Mouse (Mus musculus) neural tube, embryonic 11.5 days (tissue): ENCODE data around the gene Ccdc66. TPM values are rescaled to one million over a fixed set of nuclear protein-coding genes. Genes with fewer than 3 reads are reported as not detected.

Experiments
- ATAC-seq: fragments of 200-750 bp; cut with Nextera tagmentation; 2 replicates; pipeline ENCODE4 v1.8.0; 2017; ENCODE audit warnings: moderate number of reproducible peaks, mild to moderate bottlenecking, moderate TSS enrichment, moderate library complexity; ENCODE audit not compliant: insufficient read depth, low FRiP score, low TSS enrichment
- DNase-seq: peaks from one replicate; pipeline ENCODE4 v3.0.0-alpha.2; 2015; ENCODE audit warnings: low spot score
- H3K27ac ChIP-seq: fragments of 300-500 bp; sonication (generic); 2 replicates; pipeline ENCODE4 v1.5.1; 2014; ENCODE audit warnings: low read depth, mild to moderate bottlenecking, low read length
- H3K27me3 ChIP-seq: fragments of 300-500 bp; sonication (generic); 2 replicates; pipeline ENCODE4 v1.6.1; 2014; ENCODE audit warnings: mild to moderate bottlenecking, low read length, mixed read lengths; ENCODE audit not compliant: control insufficient read depth, insufficient read depth
- H3K36me3 ChIP-seq: fragments of 300-500 bp; sonication (generic); 2 replicates; pipeline ENCODE4 v1.6.1; 2014; ENCODE audit warnings: mild to moderate bottlenecking, low read length, moderate library complexity, mixed read lengths; ENCODE audit not compliant: control insufficient read depth, insufficient read depth
- H3K4me1 ChIP-seq: fragments of 300-500 bp; sonication (generic); 2 replicates; pipeline ENCODE4 v1.6.1; 2014; ENCODE audit warnings: low read length, mixed read lengths; ENCODE audit not compliant: control insufficient read depth, insufficient read depth
- H3K4me2 ChIP-seq: fragments of 300-500 bp; sonication (generic); 2 replicates; pipeline ENCODE4 v1.6.1; 2014; ENCODE audit warnings: low read depth, mild to moderate bottlenecking, moderate library complexity
- H3K4me3 ChIP-seq: fragments of 300-500 bp; sonication (generic); 2 replicates; pipeline ENCODE4 v1.5.1; 2014; ENCODE audit warnings: low read depth, low read length
- H3K9ac ChIP-seq: fragments of 300-500 bp; sonication (generic); 2 replicates; pipeline ENCODE4 v1.6.1; 2014; ENCODE audit warnings: mild to moderate bottlenecking, low read length
- H3K9me3 ChIP-seq: fragments of 300-500 bp; sonication (generic); 2 replicates; pipeline ENCODE4 v1.6.1; 2016; ENCODE audit warnings: low read length; ENCODE audit not compliant: control insufficient read depth
- whole genome bisulfite sequencing: fragments of 180-500 bp; shearing (Covaris S2); extraction: QIAGEN DNeasy Blood & Tissue Kit; methylation state at CpG from one replicate; pipeline ENCODE4 v1.1.7; 2014; 5-methylcytosine and 5-hydroxymethylcytosine counted together
- polyA plus RNA-seq: library from polyadenylated mRNA; unstranded; fragments of >200 nt; fragmentation: Nextera tagmentation; extraction: Ambion mirVana; gene quantifications from 2 replicates; pipeline ENCODE4 v1.2.1, GENCODE M21; 2014

The Ccdc66 gene
- polyA plus RNA-seq, 1 experiment from 2014 or later: 15.4 TPM

DNA sequence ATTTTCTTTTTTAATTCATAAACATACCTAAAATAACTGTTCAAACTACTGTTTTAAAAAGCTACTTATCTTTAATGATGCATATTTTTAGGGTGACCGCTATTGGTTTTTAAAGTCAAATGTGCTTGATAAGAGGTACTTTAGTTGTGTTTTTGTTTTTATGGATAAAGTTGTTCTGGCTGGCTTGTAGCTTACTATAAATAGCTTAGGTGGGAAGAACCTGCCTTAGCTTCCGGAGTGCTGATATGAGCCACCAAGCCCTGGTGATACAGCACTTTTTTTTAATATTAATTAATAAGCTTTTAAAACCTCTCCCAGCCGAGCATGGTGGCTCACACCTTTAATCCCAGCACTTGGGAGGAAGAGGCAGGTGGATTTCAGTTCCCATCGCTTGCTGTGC lies 61.3 kb downstream of the Ccdc66 start:
- Histone ChIP-seq H3K4me1 (no peaks in the 10 kb centered on the region), H3K4me2 (no peak overlapping the region), H3K27ac (no peak overlapping the region), H3K27me3 (no peaks in the 10 kb centered on the region), H3K9ac (no peak overlapping the region), H3K36me3 (no peaks in the 10 kb centered on the region; the same call in 1 of the 2 replicates), H3K4me3 (no peak overlapping the region), H3K9me3 (no peaks in the 10 kb centered on the region)
- 90% methylated on average over 4 of the region's 4 CpGs for WGBS
- ATAC-seq: no peak
- DNase-seq: no peak

DNA sequence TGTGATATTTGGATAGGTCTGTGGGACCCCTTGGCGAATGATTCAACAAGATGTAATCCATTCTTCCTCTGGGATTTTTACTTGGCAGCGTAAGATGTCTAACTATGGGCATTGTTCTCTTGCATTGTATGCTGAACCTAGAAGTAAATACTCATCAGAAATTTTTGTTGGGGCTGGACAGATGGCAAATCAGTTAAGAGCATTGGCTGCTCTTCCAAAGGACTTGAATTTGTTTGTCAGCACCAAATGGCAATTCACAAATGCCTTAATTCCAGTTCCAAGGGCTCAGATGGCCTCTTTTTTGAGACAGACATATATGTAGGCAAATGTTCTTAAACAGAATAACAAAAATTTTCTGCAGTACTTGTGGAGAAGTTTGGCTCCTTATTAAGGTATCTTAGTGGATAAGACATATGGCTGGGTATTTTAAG lies 63.4 kb downstream of the Ccdc66 start:
- whole genome bisulfite sequencing: 84% methylated on average over 2 of the region's 2 CpGs
- Histone ChIP-seq H3K36me3 (no peaks in the 10 kb centered on the region; the same call in 1 of the 2 replicates), H3K27ac (no peak overlapping the region), H3K4me3 (no peak overlapping the region), H3K9ac (no peak overlapping the region), H3K4me2 (no peak overlapping the region), H3K9me3 (no peaks in the 10 kb centered on the region), H3K4me1 (no peaks in the 10 kb centered on the region), H3K27me3 (no peaks in the 10 kb centered on the region)
- DNase-seq (no peak), ATAC-seq (no peak)

DNA sequence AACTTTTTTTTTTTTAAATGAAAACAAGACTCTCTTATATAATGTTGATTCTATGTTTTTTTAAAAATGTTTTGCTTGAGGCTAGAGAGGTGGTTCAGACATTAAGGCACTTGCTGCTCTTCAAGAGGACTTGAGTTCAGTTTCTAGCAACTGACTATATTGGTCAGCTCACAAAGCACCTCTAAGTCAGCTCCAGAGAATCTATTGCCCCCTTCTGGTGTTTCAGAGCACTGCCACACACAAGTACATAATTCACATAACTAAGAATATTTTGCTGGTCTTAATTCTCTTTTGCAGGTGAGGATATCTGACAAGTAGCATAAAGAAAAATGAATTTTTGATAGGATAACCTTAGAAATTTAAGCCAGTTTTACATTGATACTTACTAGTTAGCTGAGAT lies 67.3 kb downstream of the Ccdc66 start:
- Histone ChIP-seq H3K36me3 (peaks cover 2% of the 10 kb centered on the region; the same call in 1 of the 2 replicates), H3K4me3 (no peak overlapping the region), H3K9ac (no peak overlapping the region), H3K27me3 (no peaks in the 10 kb centered on the region), H3K27ac (no peak overlapping the region), H3K4me2 (no peak overlapping the region), H3K9me3 (no peaks in the 10 kb centered on the region), H3K4me1 (no peaks in the 10 kb centered on the region)
- no peak for DNase-seq
- no peak for ATAC-seq

GRCm38 (mm10) chr14:27436826-27437225 lies 71.4 kb downstream of the Ccdc66 start:
- Histone ChIP-seq H3K27ac (no peak overlapping the region), H3K9ac (no peak overlapping the region), H3K9me3 (no peaks in the 10 kb centered on the region), H3K27me3 (no peaks in the 10 kb centered on the region), H3K4me1 (no peaks in the 10 kb centered on the region), H3K4me2 (no peak overlapping the region), H3K4me3 (no peak overlapping the region), H3K36me3 (peaks cover 2% of the 10 kb centered on the region; the same call in 1 of the 2 replicates)
- ATAC-seq: no peak
- WGBS: 91% methylated on average over 3 of the region's 3 CpGs
- DNase-seq: no peak

GRCm38 (mm10) chr14:27436116-27436515 lies 72.1 kb downstream of the Ccdc66 start:
- H3K36me3 ChIP-seq: peaks cover 2% of the 10 kb centered on the region; the same call in 1 of the 2 replicates
- WGBS: 97% methylated on average over 1 of the region's 1 CpGs

GRCm38 (mm10) chr14:27432064-27432463 lies 76.2 kb downstream of the Ccdc66 start:
- Histone ChIP-seq H3K4me1 (no peaks in the 10 kb centered on the region), H3K4me2 (no peak overlapping the region), H3K27ac (no peak overlapping the region), H3K27me3 (no peaks in the 10 kb centered on the region), H3K36me3 (peaks cover 2% of the 10 kb centered on the region; the same call in 1 of the 2 replicates), H3K9ac (no peak overlapping the region), H3K4me3 (no peak overlapping the region), H3K9me3 (peaks cover 2% of the 10 kb centered on the region; the same call in 1 of the 2 replicates)
- DNase-seq (no peak), ATAC-seq (no peak)
- 100% methylated on average over 2 of the region's 2 CpGs for WGBS

More at GRCm38 (mm10) chr14:27436116-27436515, 72.1 kb downstream of the Ccdc66 start:
- Histone ChIP-seq H3K4me2 (no peak overlapping the region), H3K4me3 (no peak overlapping the region), H3K27me3 (no peaks in the 10 kb centered on the region), H3K27ac (no peak overlapping the region), H3K9ac (no peak overlapping the region), H3K9me3 (no peaks in the 10 kb centered on the region), H3K4me1 (no peaks in the 10 kb centered on the region)
- ATAC-seq: no peak
- no peak for DNase-seq

Other genes starting within 250 kb of the Ccdc66 start
- gene Fam208a, start 79.6 kb downstream of the Ccdc66 start, polyA plus RNA-seq: 10.3 and 12.6 TPM in 2 replicates
- gene Erc2, start 114.0 kb upstream of the Ccdc66 start, polyA plus RNA-seq: 13.1 and 14.4 TPM in 2 replicates